Mouse (Mus musculus) cortical plate, adult 2 months (tissue): ENCODE results near the gene Atic.

Source experiments
- CTCF ChIP-seq: fragments of 200-500 bp; IDR thresholded peaks from 2 replicates; pipeline ENCODE4 v1.5.1; 2011; ENCODE audit warnings: mild to moderate bottlenecking, control low read depth, low read length; ENCODE audit not compliant: insufficient read depth; ENCODE audit errors: extremely low read depth
- POLR2A ChIP-seq: fragments of 200-500 bp; IDR thresholded peaks from 2 replicates; pipeline ENCODE4 v1.6.1; 2011; ENCODE audit warnings: mild to moderate bottlenecking, low read length, control low read depth; ENCODE audit not compliant: insufficient read depth; ENCODE audit errors: extremely low read depth

GRCm38 (mm10) chr1:71606600-71607325 lies 49.8 kb downstream of the Atic start:
- TF ChIP-seq CTCF (no peak), POLR2A (no peak)
